In the genomic region with DNA sequence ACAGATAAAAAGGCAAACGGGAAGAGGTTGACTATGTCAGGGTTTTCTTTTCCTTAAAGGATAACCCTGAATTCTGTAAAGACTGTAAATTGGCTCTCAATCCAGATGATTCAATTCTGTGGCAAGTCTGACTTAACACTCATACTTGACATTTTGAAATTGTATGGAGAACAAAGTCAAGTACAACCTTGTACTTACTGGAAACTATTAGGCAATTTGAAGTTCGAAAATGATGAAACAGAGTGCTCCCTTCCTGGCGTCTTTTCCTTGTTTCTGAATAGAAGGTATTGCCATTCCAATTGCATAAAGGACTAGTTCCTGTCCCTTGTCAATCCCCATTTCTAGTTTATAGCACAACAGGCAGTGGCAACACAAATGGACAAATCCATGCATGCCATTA, we compare ENCODE assay signal across 20 mouse cellular contexts. TPM values are rescaled to one million over a fixed set of nuclear protein-coding genes. Genes with fewer than 3 reads are reported as not detected.
"Had no signal": no experiment of that assay in that cellular context is flagged by ENCODE, and none has a peak within 500 bp of the region (broad histone marks: within the 10 kb centered on the region; RNA-seq: fewer than 3 reads in every experiment).

No protein-coding gene starts in this region.

- H3K9ac ChIP-seq: kidney, embryonic 15.5 days; liver, embryonic 12.5 days; midbrain, embryonic 15.5 days; neural tube, embryonic 13.5 days; stomach, embryonic 15.5 days had no signal

- ATAC-seq: liver, embryonic 12.5 days; midbrain, embryonic 15.5 days had no signal

- H3K4me3 ChIP-seq: kidney, embryonic 15.5 days; left cerebral cortex, adult 2 months; limb, embryonic 10.5 days; liver, embryonic 12.5 days; megakaryocyte, embryonic 14.5 days; midbrain, embryonic 15.5 days; neural tube, embryonic 13.5 days; stomach, embryonic 15.5 days had no signal

- H3K9me3 ChIP-seq: kidney, embryonic 15.5 days; limb, embryonic 10.5 days; liver, embryonic 12.5 days; megakaryocyte, embryonic 14.5 days; midbrain, embryonic 15.5 days; neural tube, embryonic 13.5 days; stomach, embryonic 15.5 days had no signal

- H3K4me2 ChIP-seq: kidney, embryonic 15.5 days; liver, embryonic 12.5 days; midbrain, embryonic 11.5 days; midbrain, embryonic 15.5 days; neural tube, embryonic 13.5 days; stomach, embryonic 15.5 days had no signal

- DNase-seq: kidney, adult 2 months; kidney, postnatal 14 days; retina, postnatal 1 day; thymus, adult 2 months; thymus, postnatal 36 days had no signal

- H3K4me1 ChIP-seq: kidney, embryonic 15.5 days; limb, embryonic 10.5 days; liver, embryonic 12.5 days; megakaryocyte, embryonic 14.5 days; midbrain, embryonic 15.5 days; neural tube, embryonic 13.5 days; stomach, embryonic 15.5 days had no signal

- H3K27me3 ChIP-seq: kidney, embryonic 15.5 days; liver, embryonic 12.5 days; megakaryocyte, embryonic 14.5 days; midbrain, embryonic 15.5 days; neural tube, embryonic 13.5 days; stomach, embryonic 15.5 days had no signal

- H3K27ac ChIP-seq: kidney, embryonic 15.5 days; left cerebral cortex, adult 2 months; limb, embryonic 10.5 days; liver, embryonic 12.5 days; midbrain, embryonic 15.5 days; neural tube, embryonic 13.5 days; stomach, embryonic 15.5 days had no signal

- H3K36me3 ChIP-seq: kidney, embryonic 15.5 days; limb, embryonic 10.5 days; liver, embryonic 12.5 days; midbrain, embryonic 15.5 days; neural tube, embryonic 13.5 days; stomach, embryonic 15.5 days had no signal

RNA-seq across cellular contexts. Expression of gene Retnlb, which starts 17.2 kb away (rescaled TPM):
- total RNA-seq: layer of hippocampus, postnatal 25 days; left cerebral cortex, adult 2 months; left cerebral cortex, postnatal 14 days had no signal
- polyA plus RNA-seq: kidney, adult 2 months; kidney, embryonic 15.5 days; limb, embryonic 10.5 days; limb, embryonic 14.5 days; liver, embryonic 12.5 days; liver, embryonic 16.5 days; midbrain, embryonic 11.5 days; midbrain, embryonic 15.5 days; neural tube, embryonic 13.5 days; spleen, adult 2 months; stomach, embryonic 15.5 days; testis, adult 2 months had no signal

RNA-seq across cellular contexts. Expression of gene Trat1, which starts 27.6 kb away (rescaled TPM):
- polyA plus RNA-seq: kidney, embryonic 15.5 days; limb, embryonic 10.5 days; liver, embryonic 12.5 days; liver, embryonic 16.5 days; midbrain, embryonic 11.5 days; midbrain, embryonic 15.5 days; neural tube, embryonic 13.5 days had no signal

RNA-seq across cellular contexts. Expression of gene Retnla, which starts 42.9 kb away (rescaled TPM):
- total RNA-seq: layer of hippocampus, postnatal 25 days; left cerebral cortex, adult 2 months had no signal
- polyA plus RNA-seq: kidney, embryonic 15.5 days; limb, embryonic 10.5 days; limb, embryonic 14.5 days; liver, embryonic 12.5 days; liver, embryonic 16.5 days; midbrain, embryonic 11.5 days; midbrain, embryonic 15.5 days; neural tube, embryonic 13.5 days; stomach, embryonic 15.5 days had no signal
